Mouse (Mus musculus): ENCODE measurements around the gene Ugp2.

Gene Ugp2

GRCm38 (mm10) chr11:21371122-21371806 is at the start of gene Ugp2:
Ugp2 (minus strand) TSS chr11:21371201.
- Histone ChIP-seq H3K36me3 (ENCODE audit: control insufficient read depth, insufficient read depth, low read length, poor library complexity, severe bottlenecking) (no peaks in the 10 kb centered on the region), H3K27me3 (ENCODE audit: control insufficient read depth, insufficient read depth, low read length, poor library complexity, severe bottlenecking) (no peaks in the 10 kb centered on the region)
- DNase-seq (ENCODE audit: low read depth, low spot score): peak; percentile 96

- no peak for DNase-seq (ENCODE audit: low read depth, low spot score)
Measured at GRCm38 (mm10) chr11:21414911-21415381, 43.9 kb upstream of the Ugp2 start.

GRCm38 (mm10) chr11:21406668-21407067 is 35.7 kb upstream of the Ugp2 start:
- Histone ChIP-seq H3K36me3 (ENCODE audit: control insufficient read depth, insufficient read depth, low read length, poor library complexity, severe bottlenecking) (no peaks in the 10 kb centered on the region), H3K27me3 (ENCODE audit: control insufficient read depth, insufficient read depth, low read length, poor library complexity, severe bottlenecking) (no peaks in the 10 kb centered on the region)
- no peak for DNase-seq (ENCODE audit: low read depth, low spot score)

More at GRCm38 (mm10) chr11:21414911-21415381, 43.9 kb upstream of the Ugp2 start:
- Histone ChIP-seq H3K36me3 (ENCODE audit: control insufficient read depth, insufficient read depth, low read length, poor library complexity, severe bottlenecking) (no peaks in the 10 kb centered on the region), H3K27me3 (ENCODE audit: control insufficient read depth, insufficient read depth, low read length, poor library complexity, severe bottlenecking) (no peaks in the 10 kb centered on the region)

GRCm38 (mm10) chr11:21406141-21406540 is 35.1 kb upstream of the Ugp2 start:
- Histone ChIP-seq H3K27me3 (ENCODE audit: control insufficient read depth, insufficient read depth, low read length, poor library complexity, severe bottlenecking) (no peaks in the 10 kb centered on the region), H3K36me3 (ENCODE audit: control insufficient read depth, insufficient read depth, low read length, poor library complexity, severe bottlenecking) (no peaks in the 10 kb centered on the region)
- no peak for DNase-seq (ENCODE audit: low read depth, low spot score)

DNA sequence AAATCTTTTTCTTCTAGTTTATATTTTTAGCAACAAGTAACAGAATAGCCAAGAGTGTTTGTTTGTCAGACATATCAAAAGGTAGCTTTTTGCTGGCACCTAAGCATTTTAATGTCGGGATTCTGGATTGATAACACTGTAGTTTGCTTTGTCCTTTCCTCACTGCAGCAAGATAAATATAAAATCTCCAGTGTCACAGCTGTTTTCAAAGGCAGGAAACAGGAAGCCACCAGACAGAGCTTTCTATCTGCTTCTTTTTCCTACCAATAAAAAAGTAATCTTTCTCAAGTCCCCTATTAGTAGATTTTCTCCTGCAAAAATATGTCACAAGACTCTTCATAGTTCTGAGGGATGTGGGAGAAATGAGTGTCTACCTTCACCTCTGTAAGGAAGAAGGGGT is 32.9 kb upstream of the Ugp2 start:
- DNase-seq (ENCODE audit: low read depth, low spot score): no peak
- no peaks in the 10 kb centered on the region for H3K36me3 ChIP-seq (ENCODE audit: control insufficient read depth, insufficient read depth, low read length, poor library complexity, severe bottlenecking)
- H3K27me3 ChIP-seq (ENCODE audit: control insufficient read depth, insufficient read depth, low read length, poor library complexity, severe bottlenecking): no peaks in the 10 kb centered on the region

GRCm38 (mm10) chr11:21402481-21403254 is 31.7 kb upstream of the Ugp2 start:
- Histone ChIP-seq H3K27me3 (ENCODE audit: control insufficient read depth, insufficient read depth, low read length, poor library complexity, severe bottlenecking) (no peaks in the 10 kb centered on the region), H3K36me3 (ENCODE audit: control insufficient read depth, insufficient read depth, low read length, poor library complexity, severe bottlenecking) (no peaks in the 10 kb centered on the region)
- DNase-seq (ENCODE audit: low read depth, low spot score): no peak

DNA sequence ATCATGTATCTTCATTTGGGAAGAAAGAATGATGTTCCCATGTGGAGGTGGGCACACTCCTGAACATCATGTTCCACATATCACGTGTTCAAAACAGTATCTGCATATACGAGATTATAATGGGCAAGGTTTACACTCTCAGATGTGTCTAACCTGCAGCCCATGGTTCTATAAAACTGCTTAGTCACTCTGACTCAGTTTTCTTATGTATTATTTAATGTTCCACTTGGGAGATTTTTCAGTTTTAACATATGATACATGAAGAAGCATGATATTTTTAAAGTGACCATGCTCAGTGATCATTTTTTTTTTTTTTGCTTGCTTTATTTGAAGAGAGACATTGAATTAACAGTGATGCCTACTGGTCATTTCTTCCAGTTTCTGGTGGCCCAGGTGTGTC is 30.2 kb upstream of the Ugp2 start:
- DNase-seq (ENCODE audit: low read depth, low spot score): no peak
- no peaks in the 10 kb centered on the region for H3K27me3 ChIP-seq (ENCODE audit: control insufficient read depth, insufficient read depth, low read length, poor library complexity, severe bottlenecking)
- no peaks in the 10 kb centered on the region for H3K36me3 ChIP-seq (ENCODE audit: control insufficient read depth, insufficient read depth, low read length, poor library complexity, severe bottlenecking)

DNA sequence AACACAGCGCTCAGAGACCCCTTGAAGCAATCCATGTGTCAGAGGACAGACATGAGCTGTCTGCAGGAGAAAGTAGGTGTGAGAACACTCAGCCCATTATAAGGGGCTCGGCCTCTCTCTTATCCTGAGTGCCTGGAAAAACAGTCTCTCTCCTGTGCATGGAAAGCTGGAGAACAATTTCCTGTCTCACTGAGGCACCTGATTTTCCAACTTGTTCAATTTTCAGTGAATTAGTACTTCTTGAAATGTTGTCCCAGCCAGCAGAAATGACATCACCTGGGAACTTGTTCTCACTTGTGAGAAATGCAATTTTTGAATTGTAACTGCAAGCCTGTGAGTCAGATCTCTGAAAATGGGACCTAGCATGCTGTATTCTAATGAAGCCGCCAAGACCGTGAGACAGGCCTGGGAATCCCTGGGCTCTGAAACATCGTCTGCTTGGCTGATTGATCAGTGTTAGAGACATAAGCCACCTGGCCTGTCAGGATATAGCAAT is 28.2 kb upstream of the Ugp2 start:
- DNase-seq (ENCODE audit: low read depth, low spot score): no peak
- Histone ChIP-seq H3K36me3 (ENCODE audit: control insufficient read depth, insufficient read depth, low read length, poor library complexity, severe bottlenecking) (no peaks in the 10 kb centered on the region), H3K27me3 (ENCODE audit: control insufficient read depth, insufficient read depth, low read length, poor library complexity, severe bottlenecking) (no peaks in the 10 kb centered on the region)

DNA sequence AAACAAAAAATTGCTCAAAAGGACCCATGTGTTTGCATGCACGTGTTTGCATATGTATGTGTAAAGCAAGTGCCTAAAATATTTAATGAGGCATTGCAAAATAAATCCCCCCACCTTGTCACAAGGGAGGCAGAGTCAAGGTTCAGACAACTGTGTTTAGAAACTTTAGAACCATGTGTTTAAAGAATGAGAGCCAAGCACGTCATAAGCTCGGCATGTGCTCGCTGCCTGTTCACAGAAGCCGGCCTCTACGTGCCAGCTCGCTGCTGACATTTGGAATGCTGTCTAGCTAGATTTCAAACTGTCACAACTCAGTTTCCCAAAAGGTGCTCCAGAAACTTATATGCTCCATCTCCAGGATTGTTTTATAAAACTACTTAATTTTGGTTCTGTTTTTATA is 27.5 kb upstream of the Ugp2 start:
- no peak for DNase-seq (ENCODE audit: low read depth, low spot score)
- Histone ChIP-seq H3K36me3 (ENCODE audit: control insufficient read depth, insufficient read depth, low read length, poor library complexity, severe bottlenecking) (no peaks in the 10 kb centered on the region), H3K27me3 (ENCODE audit: control insufficient read depth, insufficient read depth, low read length, poor library complexity, severe bottlenecking) (no peaks in the 10 kb centered on the region)

GRCm38 (mm10) chr11:21386790-21387189 is 15.8 kb upstream of the Ugp2 start:
- Histone ChIP-seq H3K27me3 (ENCODE audit: control insufficient read depth, insufficient read depth, low read length, poor library complexity, severe bottlenecking) (no peaks in the 10 kb centered on the region), H3K36me3 (ENCODE audit: control insufficient read depth, insufficient read depth, low read length, poor library complexity, severe bottlenecking) (no peaks in the 10 kb centered on the region)
- no peak for DNase-seq (ENCODE audit: low read depth, low spot score)

- Histone ChIP-seq H3K36me3 (ENCODE audit: control insufficient read depth, insufficient read depth, low read length, poor library complexity, severe bottlenecking) (no peaks in the 10 kb centered on the region), H3K27me3 (ENCODE audit: control insufficient read depth, insufficient read depth, low read length, poor library complexity, severe bottlenecking) (no peaks in the 10 kb centered on the region)
- no peak for DNase-seq (ENCODE audit: low read depth, low spot score)
Measured at GRCm38 (mm10) chr11:21374096-21374495, 3.1 kb upstream of the Ugp2 start.

DNA sequence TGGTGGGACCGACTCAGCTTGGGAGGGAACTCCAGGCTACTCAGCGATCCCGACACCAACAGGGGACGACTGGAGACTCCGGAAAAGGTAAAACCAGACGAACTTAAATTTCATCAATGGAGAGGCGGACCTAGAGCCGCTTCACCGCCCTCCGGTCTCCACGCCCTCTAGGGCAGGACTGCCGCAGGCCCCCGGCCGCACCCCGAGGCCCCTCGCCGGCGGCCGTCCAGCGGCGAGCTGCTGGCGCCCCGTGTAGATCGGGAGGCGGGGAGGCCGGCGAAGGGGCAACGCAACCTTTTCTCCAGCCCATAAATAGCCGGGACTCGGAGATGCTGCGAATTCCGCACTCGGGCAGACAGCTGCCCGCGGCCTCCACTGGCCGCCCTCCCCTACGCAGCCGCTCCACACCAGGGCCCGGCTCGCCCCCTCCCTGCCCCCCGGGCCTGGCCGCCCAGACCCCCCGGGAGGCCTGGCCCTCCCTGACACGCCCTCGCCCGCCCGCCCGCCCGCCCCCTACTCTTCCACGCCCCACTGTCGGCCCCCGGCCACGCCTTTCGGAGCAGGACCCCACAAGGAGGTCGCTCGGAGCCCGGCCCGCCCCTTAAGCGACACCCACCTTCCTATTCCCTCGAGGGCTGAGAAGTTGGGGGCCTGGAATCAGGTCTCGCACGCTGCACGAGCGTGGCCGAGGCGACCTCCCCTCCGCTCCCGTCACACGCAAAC is 441 bp downstream of the Ugp2 start:
- Histone ChIP-seq H3K27me3 (ENCODE audit: control insufficient read depth, insufficient read depth, low read length, poor library complexity, severe bottlenecking) (no peaks in the 10 kb centered on the region), H3K36me3 (ENCODE audit: control insufficient read depth, insufficient read depth, low read length, poor library complexity, severe bottlenecking) (no peaks in the 10 kb centered on the region)
- DNase-seq (ENCODE audit: low read depth, low spot score): peak; percentile 63

DNA sequence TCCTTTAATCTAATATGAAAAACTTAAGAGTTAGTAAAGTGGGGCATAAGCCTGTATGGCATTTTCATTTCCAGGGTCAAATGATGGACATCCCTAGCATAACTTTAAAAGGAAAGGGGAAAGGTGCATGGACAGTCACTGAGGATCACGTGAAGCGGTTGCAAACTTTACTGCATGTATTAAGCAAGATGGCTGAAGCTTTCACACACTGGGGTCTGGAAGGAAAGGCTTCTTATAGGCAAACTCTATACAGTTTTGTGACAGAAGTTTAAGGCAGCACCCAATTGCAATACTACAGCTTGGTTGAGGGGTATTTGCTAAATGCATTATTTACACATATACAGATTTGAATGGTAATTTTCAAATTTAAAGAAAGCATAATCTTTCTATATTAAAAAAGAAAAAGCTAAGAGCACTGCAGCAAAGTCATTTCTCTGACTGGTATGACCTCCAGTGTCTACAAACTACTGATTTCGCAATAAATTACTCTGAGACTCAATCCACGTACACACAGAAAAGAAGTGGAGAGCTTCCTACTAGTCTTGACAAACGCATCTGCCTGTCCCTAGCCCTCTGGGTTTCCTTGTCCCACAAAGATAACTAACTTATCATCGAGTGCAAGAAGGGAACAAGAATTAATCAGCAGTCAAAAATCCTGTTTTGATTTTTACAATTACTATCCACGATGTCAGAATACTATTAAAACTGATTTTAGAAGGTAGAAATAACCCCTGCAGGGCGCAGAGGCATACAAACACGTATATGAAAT is 1.6 kb downstream of the Ugp2 start:
- no peaks in the 10 kb centered on the region for H3K27me3 ChIP-seq (ENCODE audit: control insufficient read depth, insufficient read depth, low read length, poor library complexity, severe bottlenecking)
- H3K36me3 ChIP-seq (ENCODE audit: control insufficient read depth, insufficient read depth, low read length, poor library complexity, severe bottlenecking): no peaks in the 10 kb centered on the region
- peak; percentile 1 for DNase-seq (ENCODE audit: low read depth, low spot score)

DNA sequence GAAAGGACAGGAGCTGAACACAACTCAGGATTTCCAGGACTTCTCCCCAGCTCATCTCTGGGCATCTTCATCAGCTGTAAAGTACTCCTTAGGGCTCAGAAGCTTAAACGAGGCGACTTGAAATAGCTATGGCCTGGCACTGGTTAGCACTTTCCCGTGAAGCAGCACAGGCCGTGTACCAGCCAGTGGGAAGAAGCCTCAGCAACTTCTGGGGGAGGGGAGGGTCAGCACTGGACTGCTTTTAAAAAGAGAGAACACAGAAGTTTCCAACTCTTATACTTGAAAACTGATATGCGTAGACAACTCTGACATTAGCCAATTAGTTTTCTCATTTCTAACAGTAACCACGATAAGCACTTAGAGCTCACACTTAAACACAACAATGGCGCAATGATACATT is 2.5 kb downstream of the Ugp2 start:
- no peaks in the 10 kb centered on the region for H3K27me3 ChIP-seq (ENCODE audit: control insufficient read depth, insufficient read depth, low read length, poor library complexity, severe bottlenecking)
- DNase-seq (ENCODE audit: low read depth, low spot score): no peak

More for the DNA sequence above, 2.5 kb downstream of the Ugp2 start:
- no peaks in the 10 kb centered on the region for H3K36me3 ChIP-seq (ENCODE audit: control insufficient read depth, insufficient read depth, low read length, poor library complexity, severe bottlenecking)
